In the genomic region with DNA sequence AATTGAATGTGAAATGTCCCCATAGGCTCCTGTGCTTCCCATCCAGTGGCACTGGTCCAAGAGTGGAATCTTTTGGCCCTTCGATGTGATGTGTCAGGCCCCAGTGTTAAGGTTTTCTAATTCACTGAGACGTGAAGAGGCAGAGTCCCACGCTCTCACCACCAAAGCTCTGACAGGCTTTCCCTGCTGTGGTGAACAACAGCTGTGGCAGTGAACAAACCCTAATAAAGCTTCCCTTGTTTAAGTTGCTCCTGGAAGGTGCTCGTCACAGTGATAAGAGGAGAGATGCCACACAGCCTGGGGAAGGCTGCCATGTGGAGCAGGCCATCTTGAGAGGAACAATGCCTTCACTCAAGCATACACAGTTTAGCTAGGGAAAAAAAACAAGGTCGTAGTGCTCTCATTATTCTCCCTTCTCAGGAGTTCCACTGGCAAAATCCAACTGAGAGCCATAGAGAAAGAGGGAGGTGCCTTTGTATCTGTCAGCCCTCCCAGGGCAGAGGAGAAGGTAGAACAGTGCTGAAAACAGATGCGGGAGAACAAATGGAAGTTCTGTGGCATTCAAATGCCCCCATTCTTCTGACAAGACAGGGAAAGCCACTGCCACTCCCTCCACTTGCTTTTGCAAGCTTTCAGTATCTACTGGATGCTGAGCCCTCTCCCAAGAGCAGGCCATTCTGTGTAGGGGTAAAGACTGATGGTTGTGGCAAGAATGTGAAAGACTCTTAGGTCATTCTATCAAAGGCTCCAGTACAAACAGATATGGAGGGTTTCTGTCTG, we compare ENCODE assay signal across 15 mouse cellular contexts.
DNase-seq lines count a peak whose midpoint lies in the region; ATAC-seq and TF ChIP-seq lines count a peak whose summit lies in the region.
"Had no signal": no experiment of that assay in that cellular context is flagged by ENCODE, and none has a peak within 500 bp of the region (broad histone marks: within the 10 kb centered on the region; RNA-seq: fewer than 3 reads in every experiment).

No protein-coding gene starts in this region.

- WGBS in hindbrain, embryonic 10.5 days, result 31% methylated on average over 6 of the region's 6 CpGs
- whole genome bisulfite sequencing in hindbrain, embryonic 14.5 days, result 22% methylated on average over 6 of the region's 6 CpGs
- WGBS in neural tube, embryonic 12.5 days, result 42% methylated on average over 6 of the region's 6 CpGs
- 28% methylated on average over 6 of the region's 6 CpGs for WGBS in hindbrain, postnatal 0 days

- H3K4me3 ChIP-seq in hindbrain, embryonic 10.5 days, result no peak overlapping the region
- no peak overlapping the region for H3K4me3 ChIP-seq in hindbrain, embryonic 14.5 days (replicated peaks; ENCODE audit: low read length)
- no peak overlapping the region for H3K4me3 ChIP-seq in neural tube, embryonic 12.5 days
- H3K4me3 ChIP-seq in hindbrain, postnatal 0 days (ENCODE audit: low read length), result no peak overlapping the region
- H3K4me3 ChIP-seq: embryonic facial prominence, embryonic 12.5 days; forebrain, embryonic 13.5 days; heart, adult 2 months had no signal

- H3K27me3 ChIP-seq in hindbrain, embryonic 10.5 days (ENCODE audit: insufficient read depth, poor library complexity, severe bottlenecking), result no peaks in the 10 kb centered on the region
- no peaks in the 10 kb centered on the region for H3K27me3 ChIP-seq in hindbrain, embryonic 14.5 days (ENCODE audit: control insufficient read depth, insufficient read depth, low read length)
- no peaks in the 10 kb centered on the region for H3K27me3 ChIP-seq in neural tube, embryonic 12.5 days (replicated peaks)
- no peaks in the 10 kb centered on the region for H3K27me3 ChIP-seq in hindbrain, postnatal 0 days (ENCODE audit: insufficient read depth, low read length)
- H3K27me3 ChIP-seq: embryonic facial prominence, embryonic 12.5 days; forebrain, embryonic 13.5 days had no signal

- no peak overlapping the region for H3K4me2 ChIP-seq in hindbrain, embryonic 14.5 days (replicated peaks)
- H3K4me2 ChIP-seq in neural tube, embryonic 12.5 days (replicated peaks), result no peak overlapping the region
- H3K4me2 ChIP-seq in hindbrain, postnatal 0 days (ENCODE audit: low read depth, low read length), result no peak overlapping the region
- H3K4me2 ChIP-seq: embryonic facial prominence, embryonic 12.5 days; forebrain, embryonic 13.5 days had no signal

- no peak for ATAC-seq in hindbrain, embryonic 14.5 days (ENCODE audit: low FRiP score)
- peak; percentile 48; the same call in 1 of the 2 replicates for ATAC-seq in neural tube, embryonic 12.5 days (ENCODE audit: low FRiP score, low read depth)
- ATAC-seq in hindbrain, postnatal 0 days, result peak; percentile 38; the same call in 1 of the 2 replicates
- ATAC-seq: forebrain, embryonic 13.5 days; lung, postnatal 0 days had no signal

- H3K9me3 ChIP-seq in hindbrain, embryonic 10.5 days, result 0 out of 2 replicates have a peak, but pooled peaks cover 3% of the 10 kb centered on the region
- 0 out of 2 replicates have a peak, but pooled peaks cover 3% of the 10 kb centered on the region for H3K9me3 ChIP-seq in hindbrain, embryonic 14.5 days (ENCODE audit: control insufficient read depth, low read length)
- H3K9me3 ChIP-seq in neural tube, embryonic 12.5 days, result no peaks in the 10 kb centered on the region; the same call in 1 of the 2 replicates
- no peaks in the 10 kb centered on the region for H3K9me3 ChIP-seq in hindbrain, postnatal 0 days (ENCODE audit: low read length)
- H3K9me3 ChIP-seq: embryonic facial prominence, embryonic 12.5 days; forebrain, embryonic 13.5 days had no signal

- H3K36me3 ChIP-seq in hindbrain, embryonic 10.5 days, result no peaks in the 10 kb centered on the region
- H3K36me3 ChIP-seq in hindbrain, embryonic 14.5 days (replicated peaks; ENCODE audit: control insufficient read depth, insufficient read depth), result no peaks in the 10 kb centered on the region
- no peaks in the 10 kb centered on the region for H3K36me3 ChIP-seq in neural tube, embryonic 12.5 days
- H3K36me3 ChIP-seq in hindbrain, postnatal 0 days (ENCODE audit: insufficient read depth, low read length), result no peaks in the 10 kb centered on the region
- H3K36me3 ChIP-seq: embryonic facial prominence, embryonic 12.5 days had no signal

- H3K9ac ChIP-seq in hindbrain, embryonic 14.5 days, result no peak overlapping the region
- no peak overlapping the region for H3K9ac ChIP-seq in neural tube, embryonic 12.5 days
- no peak overlapping the region for H3K9ac ChIP-seq in hindbrain, postnatal 0 days (replicated peaks; ENCODE audit: low read length)
- H3K9ac ChIP-seq: embryonic facial prominence, embryonic 12.5 days; forebrain, embryonic 13.5 days; liver, embryonic 14.5 days had no signal

- TF ChIP-seq CTCF in hindbrain, postnatal 0 days (IDR thresholded peaks at IDR 0.05; ENCODE audit: low read depth), result no peak

- peak overlapping the region; percentile 50; the same call in 1 of the 2 replicates for H3K27ac ChIP-seq in hindbrain, embryonic 10.5 days
- no peak overlapping the region for H3K27ac ChIP-seq in hindbrain, embryonic 14.5 days
- H3K27ac ChIP-seq in neural tube, embryonic 12.5 days, result no peak overlapping the region
- H3K27ac ChIP-seq in hindbrain, postnatal 0 days, result no peak overlapping the region
- H3K27ac ChIP-seq: embryonic facial prominence, embryonic 12.5 days; forebrain, embryonic 13.5 days; heart, adult 2 months; liver, embryonic 14.5 days had no signal

- no peak for DNase-seq in hindbrain, embryonic 10.5 days (ENCODE audit: low spot score)
- DNase-seq in hindbrain, embryonic 14.5 days (ENCODE audit: low spot score), result no peak
- DNase-seq in neural tube, embryonic 10.5 days (ENCODE audit: extremely low spot score, low spot score), result no peak
- DNase-seq in hindbrain, postnatal 0 days (ENCODE audit: low spot score), result no peak
- no peak for DNase-seq in lung, postnatal 36 days
- no peak for DNase-seq in embryo, embryonic 11 days
- DNase-seq in right cerebral cortex, postnatal 4 days, result no peak
- DNase-seq: cerebellum, postnatal 25 days; heart, adult 2 months; layer of hippocampus, postnatal 36 days had no signal

- H3K4me1 ChIP-seq in hindbrain, embryonic 10.5 days (replicated peaks), result peaks cover 18% of the 10 kb centered on the region
- no peaks in the 10 kb centered on the region; the same call in 1 of the 2 replicates for H3K4me1 ChIP-seq in hindbrain, embryonic 14.5 days (replicated peaks; ENCODE audit: control insufficient read depth, insufficient read depth, low read length)
- H3K4me1 ChIP-seq in neural tube, embryonic 12.5 days, result no peaks in the 10 kb centered on the region
- no peaks in the 10 kb centered on the region; the same call in 1 of the 2 replicates for H3K4me1 ChIP-seq in hindbrain, postnatal 0 days (ENCODE audit: insufficient read depth, low read length)
